Mouse (Mus musculus) ES-E14 (cell line): ENCODE measurements around the gene Ezh1. TPM values are rescaled to one million over a fixed set of nuclear protein-coding genes. Genes with fewer than 3 reads are reported as not detected.

Experiments used
- DNase-seq: peaks from one replicate; pipeline ENCODE4 v3.0.0-alpha.2; 2013; ENCODE audit warnings: low read depth, low spot score
- H3K27ac ChIP-seq: 2 replicates; pipeline ENCODE4 v1.5.1; 2012; ENCODE audit warnings: low read depth, mild to moderate bottlenecking, low read length, moderate library complexity, mixed read lengths; ENCODE audit not compliant: poor library complexity, insufficient read depth, severe bottlenecking
- H3K36me3 ChIP-seq: 2 replicates; pipeline ENCODE4 v1.6.1; 2012; ENCODE audit warnings: mild to moderate bottlenecking, low read length, moderate library complexity, mixed read lengths; ENCODE audit not compliant: control insufficient read depth, poor library complexity, insufficient read depth, severe bottlenecking
- H3K4me1 ChIP-seq, 2 experiments: fragments of 150-350 bp in 1 of 2; sonication (generic) in 1 of 2; 2 replicates each; pipeline ENCODE4 v1.6.1; 2012; ENCODE audit warnings: low read length in 2 of 2, mild to moderate bottlenecking in 1 of 2, mixed read lengths in 1 of 2; ENCODE audit not compliant: control insufficient read depth in 2 of 2, insufficient read depth in 2 of 2, poor library complexity in 1 of 2
- H3K4me3 ChIP-seq, 2 experiments: fragments of 150-350 bp in 1 of 2; sonication (generic) in 1 of 2; 2 replicates each; pipeline ENCODE4 v1.5.1; 2012; ENCODE audit warnings: low read length in 2 of 2, low read depth in 1 of 2, mild to moderate bottlenecking in 1 of 2, mixed read lengths in 1 of 2; ENCODE audit not compliant: insufficient read depth in 1 of 2, poor library complexity in 1 of 2, severe bottlenecking in 1 of 2
- H3K9ac ChIP-seq: 2 replicates; pipeline ENCODE4 v1.6.1; 2012; ENCODE audit warnings: low read depth, mild to moderate bottlenecking, low read length, mixed read lengths; ENCODE audit not compliant: poor library complexity, insufficient read depth, severe bottlenecking
- H3K9me3 ChIP-seq: fragments of 150-350 bp; sonication (generic); 2 replicates; pipeline ENCODE4 v1.6.1; 2012; ENCODE audit warnings: low read depth, mild to moderate bottlenecking, low read length; ENCODE audit not compliant: control insufficient read depth, insufficient read depth
- CHD2 ChIP-seq: IDR thresholded peaks from 2 replicates; pipeline ENCODE4 v1.6.1; 2014; ENCODE audit warnings: mild to moderate bottlenecking, low read depth, low read length, inconsistent platforms
- HCFC1 ChIP-seq: IDR thresholded peaks from 2 replicates; pipeline ENCODE4 v1.6.1; 2012; ENCODE audit warnings: low read length, inconsistent platforms, borderline replicate concordance; ENCODE audit not compliant: insufficient read depth
- MAFK ChIP-seq: IDR thresholded peaks from 2 replicates; pipeline ENCODE4 v1.6.1; 2014; ENCODE audit warnings: mild to moderate bottlenecking, low read depth, low read length, inconsistent platforms; ENCODE audit not compliant: insufficient read depth
- ZC3H11A ChIP-seq: IDR thresholded peaks from 2 replicates; pipeline ENCODE4 v1.6.1; 2012; ENCODE audit warnings: low read depth, mild to moderate bottlenecking, inconsistent platforms, low read length, borderline replicate concordance
- ZNF384 ChIP-seq: IDR thresholded peaks from 2 replicates; pipeline ENCODE4 v1.6.1; 2012; ENCODE audit warnings: low read depth, low read length, inconsistent platforms
- in situ Hi-C, 2 experiments: fragments of 600-800 bp; cut with MboI; formaldehyde crosslinking; loops; one replicate each; pipeline ENCODE4 v1.15.1; 2025; ENCODE audit warnings: low sequenced_read_pairs in 2 of 2, inconsistent platforms in 1 of 2; ENCODE audit not compliant: unreplicated experiment in 2 of 2
- total RNA-seq: library from RNA; depleted of rRNA; stranded (reverse); fragments of 300-350 nt; gene quantifications from 2 replicates; pipeline ENCODE4 v1.2.3, GENCODE M21; 2012; rRNA removed

Ezh1 gene
- 18.3 and 18.9 TPM in 2 replicates for total RNA-seq

DNA sequence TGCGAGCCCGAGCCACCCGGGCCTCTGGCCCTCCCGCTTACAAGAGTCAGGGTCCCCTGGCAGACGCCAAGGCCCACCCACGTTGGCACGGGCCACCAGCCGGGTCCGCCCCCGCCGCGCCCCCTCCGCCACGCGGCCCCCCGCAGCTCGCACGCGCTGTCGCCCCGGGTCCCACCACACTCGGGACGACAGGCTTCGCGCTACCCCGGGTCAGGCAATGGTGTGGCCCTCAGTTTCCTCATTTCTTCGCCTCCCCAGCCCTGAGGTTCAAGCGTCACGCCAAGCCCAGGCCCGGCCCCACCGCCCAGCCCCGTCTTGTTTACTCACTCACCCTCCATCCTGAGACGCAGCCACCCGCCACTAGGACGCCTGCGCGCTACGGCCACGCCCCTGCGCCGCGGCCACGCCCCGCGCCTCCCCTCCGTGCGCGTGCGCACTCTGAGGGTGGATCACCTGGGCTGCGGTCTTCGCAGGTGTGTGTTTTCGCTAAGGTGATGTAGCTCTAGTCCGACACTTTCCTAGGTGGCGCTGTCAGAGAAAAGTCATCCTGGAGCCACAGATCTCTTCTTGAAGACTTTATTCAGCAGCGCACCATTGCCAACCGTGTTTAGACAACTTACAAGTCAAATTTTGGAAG, at the start of gene Ezh1:
Ezh1 (minus strand) TSS at position 399 of the 637 bp plus-strand sequence.
- TF ChIP-seq ZC3H11A: no peak
- TF ChIP-seq MAFK: no peak
- no peak for TF ChIP-seq HCFC1
- no peak for TF ChIP-seq CHD2
- TF ChIP-seq ZNF384: no peak

GRCm38 (mm10) chr11:101275309-101275708, 49.0 kb upstream of the Ezh1 start:
- H3K36me3 ChIP-seq: no peaks in the 10 kb centered on the region
- H3K4me1 ChIP-seq: peaks cover 0 to 12% of the 10 kb centered on the region in 2 experiments; a peak in 3 of 4 replicates
- in situ Hi-C loops: no loop called here
- no peak for TF ChIP-seq ZC3H11A
- no peak for TF ChIP-seq ZNF384
- TF ChIP-seq CHD2: no peak
- TF ChIP-seq HCFC1: no peak
- no peak for TF ChIP-seq MAFK
- H3K9ac ChIP-seq: no peak overlapping the region
- no peak overlapping the region for H3K4me3 ChIP-seq
- DNase-seq: no peak
- no peak overlapping the region for H3K27ac ChIP-seq
- H3K9me3 ChIP-seq: no peaks in the 10 kb centered on the region

More for the DNA sequence above, at the start of gene Ezh1:
- Histone ChIP-seq H3K9me3 (no peaks in the 10 kb centered on the region), H3K27ac (no peak within 1 kb of the TSS), H3K4me1 (peaks cover 4 to 15% of the 10 kb centered on the region in 2 experiments), H3K9ac (peak within 1 kb of the TSS; percentile 77), H3K4me3 (peak within 1 kb of the TSS; percentile 85 to 91), H3K36me3 (no peaks in the 10 kb centered on the region; the same call in 1 of the 2 replicates)
- in situ Hi-C loops: no loop called here
- DNase-seq: peak; percentile 79

DNA sequence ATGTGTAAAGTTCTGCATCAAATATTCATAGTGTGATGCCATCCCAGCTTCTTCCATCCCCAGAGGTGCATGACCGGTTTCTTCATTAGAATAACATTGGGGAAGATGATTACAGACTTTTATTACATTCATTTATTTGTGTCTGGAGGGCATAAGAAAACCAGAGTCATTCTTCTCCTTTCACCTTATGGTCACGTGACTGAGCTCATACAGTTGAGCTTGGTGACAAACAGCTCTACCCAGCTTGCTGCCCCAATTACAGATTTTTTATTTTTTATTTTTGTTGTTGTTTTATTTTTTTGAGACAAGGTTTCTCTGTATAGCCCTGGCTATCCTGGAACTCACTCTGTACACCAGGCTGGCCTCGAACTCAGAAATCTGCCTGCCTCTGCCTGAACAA, 46.2 kb upstream of the Ezh1 start:
- Histone ChIP-seq H3K9me3 (no peaks in the 10 kb centered on the region), H3K4me3 (no peak overlapping the region), H3K9ac (no peak overlapping the region), H3K27ac (no peak overlapping the region), H3K4me1 (peaks cover 0 to 12% of the 10 kb centered on the region in 2 experiments; a peak in 3 of 4 replicates), H3K36me3 (no peaks in the 10 kb centered on the region)
- TF ChIP-seq HCFC1 (no peak), ZNF384 (no peak), CHD2 (no peak), ZC3H11A (no peak), MAFK (no peak)
- in situ Hi-C loops: no loop called here
- DNase-seq: no peak

DNA sequence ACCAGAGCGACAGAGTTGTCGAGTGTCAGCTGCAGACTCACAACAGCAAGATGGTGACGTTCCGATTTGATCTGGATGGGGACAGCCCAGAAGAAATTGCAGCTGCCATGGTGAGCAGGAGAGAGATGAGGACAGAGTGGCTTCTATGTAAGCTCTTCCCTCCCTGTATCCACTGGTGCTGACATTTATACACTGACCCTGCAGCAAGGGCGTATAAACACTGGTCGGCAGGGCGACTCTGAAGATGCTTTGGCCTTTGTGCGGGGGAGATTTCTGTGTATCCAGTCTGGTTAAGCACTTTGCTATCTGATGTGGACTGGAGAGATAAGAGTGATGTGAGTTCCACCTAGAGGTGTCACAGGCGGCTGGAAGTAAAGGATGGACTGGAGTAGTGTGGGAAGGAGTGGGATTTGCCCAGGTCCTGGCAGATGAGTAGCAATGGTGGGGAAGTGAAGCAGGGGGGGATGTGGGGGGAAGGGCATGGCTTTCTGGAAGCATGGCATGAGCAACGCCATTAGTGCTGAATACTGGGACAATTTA, 43.4 kb upstream of the Ezh1 start:
- no peak overlapping the region for H3K4me3 ChIP-seq
- H3K27ac ChIP-seq: no peak overlapping the region
- no peak for TF ChIP-seq MAFK
- no peak for TF ChIP-seq ZC3H11A
- no peak for TF ChIP-seq ZNF384
- peak; percentile 11; the same call in 1 of the 2 replicates for TF ChIP-seq CHD2
- TF ChIP-seq HCFC1: no peak
- in situ Hi-C loops: no loop called here
- peaks cover 0 to 11% of the 10 kb centered on the region in 2 experiments; a peak in 1 of 4 replicates for H3K4me1 ChIP-seq
- no peaks in the 10 kb centered on the region for H3K9me3 ChIP-seq
- no peak overlapping the region for H3K9ac ChIP-seq
- DNase-seq: no peak
- no peaks in the 10 kb centered on the region for H3K36me3 ChIP-seq
